Mouse (Mus musculus): ENCODE measurements at regions not wholly inside any gene's neighbourhood (a gene's known extent, or its start where the extent isn't known, plus 50 kb on each side); places are given as distances from the start of the nearest gene placed in this dataset.

DNA sequence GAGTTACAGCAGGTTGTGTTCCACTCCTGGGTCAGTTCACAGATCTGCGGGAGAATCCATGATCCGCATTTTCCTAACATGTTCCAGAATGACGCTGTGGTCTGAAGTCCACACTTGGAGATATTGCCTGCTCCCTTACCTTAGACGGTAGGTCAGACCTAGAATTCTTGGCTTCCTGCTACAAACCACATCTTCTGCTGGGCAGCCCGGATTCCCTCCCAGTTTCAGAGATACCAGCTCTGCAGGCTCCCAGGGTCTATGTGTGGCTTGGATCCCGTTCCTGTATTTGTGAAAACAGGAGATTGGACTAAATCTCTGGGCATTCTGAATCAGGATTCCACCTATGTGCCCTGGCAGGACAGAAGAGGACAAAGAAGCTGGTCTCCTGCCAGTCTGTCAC, 140.8 kb downstream of the Slc38a4 start:
- 92% methylated on average over 6 of the region's 6 CpGs for WGBS
- no peaks in the 10 kb centered on the region for H3K36me3 ChIP-seq

DNA sequence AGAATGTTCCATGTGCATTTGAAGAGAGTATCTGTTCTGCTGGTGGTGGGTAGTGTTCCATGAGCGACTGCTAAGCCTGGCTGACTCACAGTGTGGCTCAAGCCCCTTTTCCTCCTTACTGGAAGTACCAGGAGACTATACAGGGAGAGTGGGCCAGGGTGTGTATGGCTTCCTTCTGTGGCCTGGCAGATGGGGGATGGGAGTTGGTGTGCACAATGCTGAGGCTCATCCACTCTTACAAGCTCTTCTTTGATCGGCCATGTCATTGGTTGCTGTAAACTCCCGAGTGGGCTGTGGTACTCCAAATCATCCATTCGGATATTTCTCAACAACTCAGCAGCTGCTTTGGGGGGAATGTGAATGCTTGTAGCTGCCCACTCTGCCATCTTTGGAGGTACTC, 150.2 kb downstream of the Slc38a4 start:
- no peak for DNase-seq (ENCODE audit: low spot score)
- H3K27me3 ChIP-seq (ENCODE audit: low read depth, poor library complexity, severe bottlenecking), result no peaks in the 10 kb centered on the region
- no peaks in the 10 kb centered on the region for H3K9me3 ChIP-seq (replicated peaks)
- H3K27ac ChIP-seq, result no peak overlapping the region
- no peaks in the 10 kb centered on the region for H3K36me3 ChIP-seq
- WGBS, result 97% methylated on average over 4 of the region's 4 CpGs
- no peak overlapping the region for H3K4me3 ChIP-seq
- peaks cover 18% of the 10 kb centered on the region for H3K4me1 ChIP-seq

More for the DNA sequence above, 140.8 kb downstream of the Slc38a4 start:
- no peaks in the 10 kb centered on the region for H3K9me3 ChIP-seq (replicated peaks)
- H3K4me3 ChIP-seq, result no peak overlapping the region
- no peaks in the 10 kb centered on the region for H3K27me3 ChIP-seq (ENCODE audit: low read depth, poor library complexity, severe bottlenecking)
- DNase-seq (ENCODE audit: low spot score), result no peak
- H3K4me1 ChIP-seq, result no peaks in the 10 kb centered on the region
- H3K27ac ChIP-seq, result no peak overlapping the region

DNA sequence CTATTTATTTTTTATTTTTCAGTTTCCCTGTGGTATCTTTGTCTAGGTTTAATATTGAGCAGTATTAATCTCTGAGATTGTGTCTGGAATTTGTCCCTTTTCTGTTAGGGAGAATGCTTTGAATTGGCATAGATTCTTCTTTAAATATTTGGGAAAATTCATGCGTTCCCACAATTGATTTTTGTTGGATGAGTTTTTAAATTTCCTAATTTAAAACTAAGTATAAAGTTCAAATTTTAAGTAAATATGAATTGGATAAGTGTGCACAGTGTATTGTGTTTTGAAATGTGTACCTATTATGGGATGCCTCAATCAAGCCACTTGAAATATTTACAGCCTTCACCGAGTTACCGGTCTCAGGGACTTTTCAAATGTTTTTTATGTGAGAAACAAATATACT, 152.3 kb downstream of the Slc38a4 start:
- no peak overlapping the region for H3K4me3 ChIP-seq
- peaks cover 13% of the 10 kb centered on the region for H3K4me1 ChIP-seq
- 94% methylated on average over 3 of the region's 3 CpGs for WGBS
- no peak overlapping the region for H3K27ac ChIP-seq
- H3K9me3 ChIP-seq (replicated peaks), result no peaks in the 10 kb centered on the region
- no peak for DNase-seq (ENCODE audit: low spot score)
- H3K36me3 ChIP-seq, result no peaks in the 10 kb centered on the region
- no peaks in the 10 kb centered on the region for H3K27me3 ChIP-seq (ENCODE audit: low read depth, poor library complexity, severe bottlenecking)

DNA sequence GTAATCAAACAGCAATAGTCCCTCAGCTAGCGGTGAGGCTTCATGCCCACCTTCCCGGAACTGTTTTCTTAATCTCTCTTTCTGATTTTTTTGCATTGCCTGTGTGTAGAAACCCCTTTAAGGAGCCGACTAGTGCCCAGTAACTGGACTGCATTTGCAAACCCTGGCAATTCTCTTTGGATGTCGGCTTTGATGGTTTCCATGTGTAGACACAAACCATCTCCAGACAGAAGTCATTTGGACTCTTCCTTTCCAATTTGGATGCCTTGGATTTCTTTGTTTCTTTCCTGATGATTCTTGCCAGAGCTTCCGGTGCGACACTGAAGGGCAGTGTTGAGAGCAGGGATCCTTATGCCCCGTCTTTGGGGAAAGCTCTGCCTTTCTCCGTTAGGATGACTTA, 153.0 kb downstream of the Slc38a4 start:
- no peak overlapping the region for H3K4me3 ChIP-seq
- peaks cover 6% of the 10 kb centered on the region for H3K4me1 ChIP-seq
- WGBS, result 81% methylated on average over 8 of the region's 8 CpGs
- no peak overlapping the region for H3K27ac ChIP-seq
- no peaks in the 10 kb centered on the region for H3K9me3 ChIP-seq (replicated peaks)
- H3K36me3 ChIP-seq, result no peaks in the 10 kb centered on the region
- H3K27me3 ChIP-seq (ENCODE audit: low read depth, poor library complexity, severe bottlenecking), result no peaks in the 10 kb centered on the region
- no peak for DNase-seq (ENCODE audit: low spot score)

- Histone ChIP-seq H3K9me3 (replicated peaks) (no peaks in the 10 kb centered on the region), H3K36me3 (no peaks in the 10 kb centered on the region), H3K4me1 (0 out of 2 replicates have a peak, but pooled peaks cover 3% of the 10 kb centered on the region), H3K4me3 (no peak overlapping the region), H3K27me3 (ENCODE audit: low read depth, poor library complexity, severe bottlenecking) (no peaks in the 10 kb centered on the region), H3K27ac (no peak overlapping the region)
- WGBS, result 97% methylated on average over 9 of the region's 9 CpGs
- no peak for DNase-seq (ENCODE audit: low spot score)
These were observed 154.1 kb downstream of the Slc38a4 start for GRCm38 (mm10) chr15:96901616-96902015.

DNA sequence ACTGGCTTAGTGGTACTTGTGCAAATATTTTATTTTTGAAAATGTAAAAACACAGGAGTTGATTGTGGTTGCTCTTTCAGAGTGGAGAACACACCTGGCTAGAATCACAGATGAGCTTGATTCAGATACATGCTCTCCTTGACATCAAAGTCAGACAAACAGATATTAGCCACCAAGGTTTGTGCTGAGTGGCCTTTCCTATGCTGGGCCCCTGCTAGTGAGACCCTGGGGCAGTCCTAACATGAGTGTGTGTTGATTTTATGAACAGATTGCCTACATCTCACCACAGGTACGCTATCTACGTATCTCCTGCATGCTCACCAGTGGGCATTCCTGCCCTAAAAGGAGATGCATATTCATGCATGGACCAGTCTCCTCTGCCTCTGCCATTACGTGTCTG, 157.5 kb downstream of the Slc38a4 start:
- Histone ChIP-seq H3K9me3 (replicated peaks) (no peaks in the 10 kb centered on the region), H3K36me3 (no peaks in the 10 kb centered on the region), H3K4me3 (no peak overlapping the region), H3K4me1 (0 out of 2 replicates have a peak, but pooled peaks cover 3% of the 10 kb centered on the region), H3K27ac (no peak overlapping the region), H3K27me3 (ENCODE audit: low read depth, poor library complexity, severe bottlenecking) (no peaks in the 10 kb centered on the region)
- no peak for DNase-seq (ENCODE audit: low spot score)
- WGBS, result 93% methylated on average over 3 of the region's 3 CpGs

GRCm38 (mm10) chr15:96884901-96885300, 170.9 kb downstream of the Slc38a4 start:
- Histone ChIP-seq H3K4me1 (peaks cover 6% of the 10 kb centered on the region; the same call in 1 of the 2 replicates), H3K4me3 (no peak overlapping the region), H3K27me3 (ENCODE audit: low read depth, poor library complexity, severe bottlenecking) (no peaks in the 10 kb centered on the region), H3K27ac (no peak overlapping the region), H3K36me3 (no peaks in the 10 kb centered on the region), H3K9me3 (replicated peaks) (no peaks in the 10 kb centered on the region)
- no peak for DNase-seq (ENCODE audit: low spot score)
- WGBS, result 75% methylated on average over 10 of the region's 10 CpGs

DNA sequence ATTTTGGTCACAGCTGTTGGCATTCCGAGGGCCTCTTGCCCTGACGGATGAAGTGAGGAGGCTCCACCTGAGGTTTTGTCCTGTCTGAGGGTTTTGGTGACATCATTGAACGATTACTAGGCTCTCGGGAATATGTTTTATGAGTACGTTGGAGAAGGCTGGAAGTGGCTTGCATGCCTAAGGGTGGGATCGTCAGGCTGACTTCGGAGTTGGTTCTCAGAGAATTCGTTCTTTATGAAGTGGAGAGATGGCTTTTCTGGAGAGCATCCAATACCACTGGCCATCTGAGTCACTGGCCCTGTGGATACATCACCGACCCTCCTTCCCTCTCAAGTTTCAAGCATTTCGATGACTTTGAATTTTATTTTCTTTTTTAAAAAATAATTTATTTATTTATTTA, 172.0 kb downstream of the Slc38a4 start:
- 94% methylated on average over 10 of the region's 10 CpGs for WGBS
- no peak for DNase-seq (ENCODE audit: low spot score)
- no peaks in the 10 kb centered on the region for H3K9me3 ChIP-seq (replicated peaks)

GRCm38 (mm10) chr15:96882211-96882610, 173.5 kb downstream of the Slc38a4 start:
- Histone ChIP-seq H3K27me3 (ENCODE audit: low read depth, poor library complexity, severe bottlenecking) (no peaks in the 10 kb centered on the region), H3K4me3 (no peak overlapping the region), H3K9me3 (replicated peaks) (no peaks in the 10 kb centered on the region), H3K36me3 (no peaks in the 10 kb centered on the region), H3K4me1 (peaks cover 17% of the 10 kb centered on the region), H3K27ac (no peak overlapping the region)
- WGBS, result 83% methylated on average over 14 of the region's 14 CpGs
- no peak for DNase-seq (ENCODE audit: low spot score)

More for the DNA sequence above, 172.0 kb downstream of the Slc38a4 start:
- no peaks in the 10 kb centered on the region for H3K27me3 ChIP-seq (ENCODE audit: low read depth, poor library complexity, severe bottlenecking)
- no peak overlapping the region for H3K27ac ChIP-seq
- peaks cover 8% of the 10 kb centered on the region; the same call in 1 of the 2 replicates for H3K4me1 ChIP-seq
- H3K4me3 ChIP-seq, result no peak overlapping the region
- no peaks in the 10 kb centered on the region for H3K36me3 ChIP-seq

DNA sequence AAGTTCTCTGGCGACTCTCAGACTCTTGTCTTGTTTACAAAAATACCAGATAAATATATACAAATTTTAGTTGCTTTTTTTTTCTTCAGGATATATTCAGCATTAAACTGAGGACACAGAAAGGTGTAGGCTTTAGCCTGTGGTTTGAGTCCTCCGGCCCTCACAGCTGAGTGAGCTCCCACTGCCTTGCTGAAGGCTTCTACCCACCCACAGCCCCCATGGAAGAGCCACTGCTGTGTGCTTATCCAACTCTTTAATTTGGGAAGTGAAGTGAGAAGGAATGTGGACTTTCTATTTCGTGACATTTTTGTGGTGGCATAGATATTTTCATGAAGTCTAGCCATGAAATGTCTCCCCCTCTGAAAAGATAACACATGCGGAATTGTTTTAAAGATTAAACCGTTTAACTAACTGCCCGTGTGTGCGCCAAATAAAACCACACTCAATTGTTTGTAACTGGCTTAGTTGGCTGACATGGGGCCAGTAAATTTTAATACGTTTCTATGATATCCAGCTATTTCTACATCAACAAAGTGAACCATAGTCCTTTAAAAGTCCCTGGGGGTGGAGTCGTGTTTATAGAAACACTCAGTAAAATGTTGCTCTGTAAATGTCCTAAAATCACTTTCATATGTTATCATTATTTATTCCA, 174.1 kb downstream of the Slc38a4 start:
- no peak for DNase-seq (ENCODE audit: low spot score)
- Histone ChIP-seq H3K27ac (no peak overlapping the region), H3K4me1 (peaks cover 19% of the 10 kb centered on the region), H3K9me3 (replicated peaks) (no peaks in the 10 kb centered on the region), H3K36me3 (no peaks in the 10 kb centered on the region), H3K4me3 (no peak overlapping the region), H3K27me3 (ENCODE audit: low read depth, poor library complexity, severe bottlenecking) (no peaks in the 10 kb centered on the region)
- 92% methylated on average over 9 of the region's 9 CpGs for WGBS

GRCm38 (mm10) chr15:96880066-96880465, 175.7 kb downstream of the Slc38a4 start:
- Histone ChIP-seq H3K9me3 (replicated peaks) (no peaks in the 10 kb centered on the region), H3K4me3 (no peak overlapping the region), H3K27me3 (ENCODE audit: low read depth, poor library complexity, severe bottlenecking) (no peaks in the 10 kb centered on the region), H3K4me1 (peaks cover 28% of the 10 kb centered on the region), H3K27ac (no peak overlapping the region), H3K36me3 (no peaks in the 10 kb centered on the region)
- 92% methylated on average over 11 of the region's 11 CpGs for WGBS
- DNase-seq (ENCODE audit: low spot score), result no peak

GRCm38 (mm10) chr15:96878796-96879195, 177.0 kb downstream of the Slc38a4 start:
- Histone ChIP-seq H3K4me1 (peaks cover 41% of the 10 kb centered on the region), H3K27ac (no peak overlapping the region), H3K27me3 (ENCODE audit: low read depth, poor library complexity, severe bottlenecking) (no peaks in the 10 kb centered on the region), H3K4me3 (no peak overlapping the region), H3K36me3 (no peaks in the 10 kb centered on the region), H3K9me3 (replicated peaks) (no peaks in the 10 kb centered on the region)
- 78% methylated on average over 4 of the region's 4 CpGs for WGBS
- no peak for DNase-seq (ENCODE audit: low spot score)

GRCm38 (mm10) chr15:96877931-96878330, 177.8 kb downstream of the Slc38a4 start:
- peaks cover 44% of the 10 kb centered on the region for H3K4me1 ChIP-seq
- WGBS, result 95% methylated on average over 8 of the region's 8 CpGs
- H3K27me3 ChIP-seq (ENCODE audit: low read depth, poor library complexity, severe bottlenecking), result no peaks in the 10 kb centered on the region
- H3K36me3 ChIP-seq, result no peaks in the 10 kb centered on the region
- H3K4me3 ChIP-seq, result no peak overlapping the region
- no peak for DNase-seq (ENCODE audit: low spot score)
- no peak overlapping the region for H3K27ac ChIP-seq
- H3K9me3 ChIP-seq (replicated peaks), result no peaks in the 10 kb centered on the region

GRCm38 (mm10) chr15:96877271-96877670, 177.7 kb upstream of the Slc38a2 start:
- H3K9me3 ChIP-seq (replicated peaks), result no peaks in the 10 kb centered on the region
- no peak overlapping the region for H3K4me3 ChIP-seq
- no peak overlapping the region for H3K27ac ChIP-seq
- H3K27me3 ChIP-seq (ENCODE audit: low read depth, poor library complexity, severe bottlenecking), result no peaks in the 10 kb centered on the region
- H3K36me3 ChIP-seq, result no peaks in the 10 kb centered on the region
- H3K4me1 ChIP-seq, result peaks cover 48% of the 10 kb centered on the region
- 84% methylated on average over 9 of the region's 9 CpGs for WGBS
- no peak for DNase-seq (ENCODE audit: low spot score)

All from limb, embryonic 10.5 days (tissue).